ENCODE assay signal across 8 mouse cellular contexts in the genomic region with DNA sequence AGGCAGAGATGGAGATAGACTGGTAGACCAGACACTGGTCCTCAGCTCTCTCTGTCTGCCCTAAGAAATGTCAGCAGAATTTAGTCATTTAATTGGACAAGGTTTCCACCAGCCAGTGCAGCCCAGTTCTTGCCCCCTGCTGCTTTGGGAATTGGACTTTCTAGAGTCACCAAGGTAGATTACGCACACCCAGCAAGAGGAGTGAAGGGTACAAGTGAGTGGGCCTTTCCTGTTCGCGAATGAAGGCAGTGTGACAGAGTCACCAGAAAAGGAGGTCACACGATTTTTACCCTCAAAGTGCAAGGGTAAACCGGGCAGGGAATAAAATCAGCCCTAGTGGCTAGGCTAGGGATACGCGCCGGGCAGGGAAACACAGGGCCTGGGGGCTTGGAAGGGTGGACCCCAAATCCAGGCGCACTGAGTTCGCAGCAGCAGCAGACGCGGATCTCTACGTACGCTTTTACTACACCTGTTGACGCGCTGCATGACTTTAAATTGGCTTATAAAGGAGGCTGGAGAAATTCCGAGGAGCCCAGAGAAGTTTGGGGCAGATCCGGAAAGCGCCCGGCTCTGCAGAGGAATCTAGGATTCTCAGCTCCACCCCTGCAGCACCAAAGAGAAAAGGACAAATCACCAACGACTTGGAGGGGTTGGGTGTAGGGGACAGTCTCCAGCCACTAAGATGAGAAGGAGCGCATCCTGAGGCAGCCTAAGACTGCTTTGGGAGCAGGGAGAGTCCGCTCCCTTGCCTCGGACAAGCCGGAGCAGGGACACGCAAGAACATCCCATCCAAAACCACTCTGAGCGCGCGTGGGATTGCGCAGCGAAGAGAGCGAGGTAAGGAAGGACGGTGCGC. TPM values are rescaled to one million over a fixed set of nuclear protein-coding genes. Genes with fewer than 3 reads are reported as not detected.
DNase-seq lines count a peak whose midpoint lies in the region; ATAC-seq and TF ChIP-seq lines count a peak whose summit lies in the region.

A gene (plus strand): TSS at position 639 of the 856 bp plus-strand sequence.

- TF ChIP-seq POLR2A in small intestine, adult 2 months (IDR thresholded peaks at IDR 0.05; ENCODE audit: low read depth, low read length) = no peak

- 0 out of 2 replicates have a peak, but pooled peaks have one; percentile 18 for ATAC-seq in heart, embryonic 16.5 days (replicated peaks; ENCODE audit: extremely low read depth, insufficient read depth, low FRiP score)
- peak; percentile 49; the same call in 1 of the 2 replicates for ATAC-seq in liver, embryonic 11.5 days (replicated peaks; ENCODE audit: low FRiP score)

- peak within 1 kb of the TSS; percentile 70 for H3K4me2 ChIP-seq in heart, embryonic 16.5 days (ENCODE audit: low read depth, low read length)
- peak within 1 kb of the TSS; percentile 75 for H3K4me2 ChIP-seq in liver, embryonic 11.5 days

- peaks cover 36% of the 10 kb centered on the region for H3K27me3 ChIP-seq in heart, embryonic 16.5 days (ENCODE audit: control insufficient read depth, insufficient read depth, low read length)
- H3K27me3 ChIP-seq in liver, embryonic 11.5 days (replicated peaks; ENCODE audit: control insufficient read depth, insufficient read depth, low read length) = peaks cover 25% of the 10 kb centered on the region
- peaks cover 8% of the 10 kb centered on the region for H3K27me3 ChIP-seq in small intestine, adult 2 months (ENCODE audit: control insufficient read depth, insufficient read depth, low read length)

- H3K4me1 ChIP-seq in heart, embryonic 16.5 days (ENCODE audit: control insufficient read depth, insufficient read depth, low read length) = peaks cover 5% of the 10 kb centered on the region; the same call in 1 of the 2 replicates
- no peaks in the 10 kb centered on the region; the same call in 1 of the 2 replicates for H3K4me1 ChIP-seq in liver, embryonic 11.5 days (replicated peaks; ENCODE audit: control insufficient read depth, insufficient read depth, low read length)
- H3K4me1 ChIP-seq in small intestine, adult 2 months (ENCODE audit: control insufficient read depth, insufficient read depth, insufficient read length, low read length) = no peaks in the 10 kb centered on the region

- no peak for DNase-seq in layer of hippocampus, adult 2 months (ENCODE audit: low spot score in 2 of 2)
- DNase-seq in layer of hippocampus, postnatal 14 days (ENCODE audit: low spot score in 2 of 2) = no peak
- DNase-seq in embryo, embryonic 10.5 days (ENCODE audit: low spot score) = peak; percentile 40
- peak; percentile 34 for DNase-seq in liver, embryonic 11.5 days (ENCODE audit: low spot score)
- DNase-seq in ovary, adult 18-20 months (ENCODE audit: low spot score) = no peak
- DNase-seq in urinary bladder, postnatal 25 days (ENCODE audit: low spot score) = no peak

- 8% methylated on average over 34 of the region's 34 CpGs for WGBS in heart, embryonic 16.5 days
- 7% methylated on average over 34 of the region's 34 CpGs for WGBS in liver, embryonic 11.5 days
- WGBS in small intestine, adult 2 months = 9% methylated on average over 34 of the region's 34 CpGs

- peak within 1 kb of the TSS; percentile 42 for H3K9ac ChIP-seq in heart, embryonic 16.5 days (ENCODE audit: low read length)
- H3K9ac ChIP-seq in liver, embryonic 11.5 days (ENCODE audit: low read depth, low read length) = no peak within 1 kb of the TSS

- H3K36me3 ChIP-seq in heart, embryonic 16.5 days (ENCODE audit: control insufficient read depth, insufficient read depth) = no peaks in the 10 kb centered on the region
- H3K36me3 ChIP-seq in liver, embryonic 11.5 days (ENCODE audit: control insufficient read depth, insufficient read depth, low read length) = no peaks in the 10 kb centered on the region
- H3K36me3 ChIP-seq in small intestine, adult 2 months (ENCODE audit: control insufficient read depth, insufficient read depth, low read length) = no peaks in the 10 kb centered on the region

- no peak within 1 kb of the TSS for H3K27ac ChIP-seq in layer of hippocampus, adult 2 months
- H3K27ac ChIP-seq in heart, embryonic 16.5 days (ENCODE audit: low read length) = no peak within 1 kb of the TSS
- H3K27ac ChIP-seq in liver, embryonic 11.5 days (ENCODE audit: low read depth, low read length) = no peak within 1 kb of the TSS
- 0 out of 2 replicates have a peak within 1 kb of the TSS, but pooled peaks have one; percentile 20 for H3K27ac ChIP-seq in small intestine, adult 2 months (ENCODE audit: insufficient read depth, low read depth, low read length)

- peak within 1 kb of the TSS; percentile 59 for H3K4me3 ChIP-seq in layer of hippocampus, adult 2 months
- peak within 1 kb of the TSS; percentile 54 for H3K4me3 ChIP-seq in heart, embryonic 16.5 days (ENCODE audit: low read length)
- H3K4me3 ChIP-seq in liver, embryonic 11.5 days (ENCODE audit: low read depth, low read length) = peak within 1 kb of the TSS; percentile 46
- peak within 1 kb of the TSS; percentile 60 for H3K4me3 ChIP-seq in small intestine, adult 2 months (ENCODE audit: low read depth, low read length)

- TF ChIP-seq CTCF in layer of hippocampus, adult 2 months (conservative IDR thresholded peaks at IDR 0.05) = peak; percentile 33
- no peak for TF ChIP-seq CTCF in small intestine, adult 2 months (IDR thresholded peaks at IDR 0.05; ENCODE audit: extremely low read depth, insufficient read length, insufficient replicate concordance, low read depth, low read length)

- H3K9me3 ChIP-seq in heart, embryonic 16.5 days (replicated peaks; ENCODE audit: control insufficient read depth, low read length) = no peaks in the 10 kb centered on the region
- H3K9me3 ChIP-seq in liver, embryonic 11.5 days (ENCODE audit: control insufficient read depth, low read length) = no peaks in the 10 kb centered on the region

RNA-seq across cellular contexts. Expression of the gene that starts here (rescaled TPM):
- total RNA-seq in layer of hippocampus, adult 2 months (2021) = under 1 TPM; 0.39 to 0.67 TPM
- total RNA-seq in layer of hippocampus, postnatal 14 days (2021) = 1 to 10 TPM; 1.5 to 1.8 TPM
- polyA plus RNA-seq in heart, embryonic 16.5 days (2015; fragmentation: Nextera tagmentation; extraction: Ambion mirVana) = 0.35 and 0.62 TPM in 2 replicates
- 1.1 and 1.5 TPM in 2 replicates for polyA plus RNA-seq in liver, embryonic 11.5 days (2014; fragmentation: Nextera tagmentation; extraction: Ambion mirVana)
- 1.7 and 1.8 TPM in 2 replicates for polyA plus RNA-seq in small intestine, adult 2 months (2012; rRNA removed)

Comparison
In these comparisons a context has a peak if more than half of its experiments do, and no peak if none do; other contexts are left out.
1. Peak in ATAC-seq, H3K4me3 ChIP-seq, H3K9ac ChIP-seq and H3K4me2 ChIP-seq in heart, embryonic 16.5 days; RNA of the gene not detected or under 1 TPM.
2. DNase-seq: peak in embryo, embryonic 10.5 days (single experiment) and liver, embryonic 11.5 days (single experiment); none in layer of hippocampus, adult 2 months (0 of 2), layer of hippocampus, postnatal 14 days (0 of 2), ovary, adult 18-20 months (single experiment) and urinary bladder, postnatal 25 days (single experiment).
3. Peak in every context shown above with its lines, with median percentiles within 50 percentile points of each other: H3K4me3 ChIP-seq.